Mouse (Mus musculus): ENCODE data around the gene Car3. TPM values are rescaled to one million over a fixed set of nuclear protein-coding genes. Genes with fewer than 3 reads are reported as not detected.
A peak's percentile ranks its signal among the peaks of the same experiment; 100 is the strongest.

The Car3 gene
- polyA plus RNA-seq, 1 experiment from 2014 or later: 20.9 TPM

DNA sequence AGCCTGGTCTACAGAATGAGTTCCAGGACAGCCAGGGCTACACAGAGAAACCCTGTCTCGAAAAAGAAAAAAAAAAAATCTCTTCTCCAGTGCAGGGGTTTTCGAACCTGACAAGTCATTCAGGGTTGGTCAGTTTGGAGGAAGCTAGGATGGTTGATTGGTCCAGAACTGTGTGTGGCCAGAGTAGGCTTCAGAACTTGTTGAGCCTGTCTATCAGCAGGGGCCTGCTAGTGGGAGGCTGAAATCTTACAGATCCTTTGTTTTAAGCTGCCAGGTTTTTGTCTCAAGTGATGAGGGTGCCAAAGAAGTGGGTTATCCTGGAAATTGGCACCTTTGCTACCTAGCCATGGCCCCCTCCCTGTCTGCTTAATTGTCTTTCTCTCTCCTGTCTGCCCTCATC, 25.8 kb downstream of the Car3 start:
- WGBS: 70% methylated on average over 2 of the region's 2 CpGs
- no peak overlapping the region for H3K9ac ChIP-seq
- no peak overlapping the region for H3K4me2 ChIP-seq
- H3K4me3 ChIP-seq: no peak overlapping the region
- peaks cover 26% of the 10 kb centered on the region for H3K27me3 ChIP-seq
- no peak overlapping the region for H3K27ac ChIP-seq
- H3K4me1 ChIP-seq: 0 out of 2 replicates have a peak, but pooled peaks cover 4% of the 10 kb centered on the region
- H3K36me3 ChIP-seq: no peaks in the 10 kb centered on the region
- ATAC-seq (ENCODE audit: insufficient number of reproducible peaks, insufficient read depth, low FRiP score, low TSS enrichment, low read depth): no peak
- no peaks in the 10 kb centered on the region for H3K9me3 ChIP-seq

- 48% methylated on average over 4 of the region's 4 CpGs for WGBS
- ATAC-seq (ENCODE audit: insufficient number of reproducible peaks, insufficient read depth, low FRiP score, low TSS enrichment, low read depth): no peak
- no peaks in the 10 kb centered on the region for H3K9me3 ChIP-seq
- no peak overlapping the region for H3K9ac ChIP-seq
- H3K36me3 ChIP-seq: no peaks in the 10 kb centered on the region
- H3K27ac ChIP-seq: no peak overlapping the region
- H3K4me2 ChIP-seq: no peak overlapping the region
- H3K4me1 ChIP-seq: 0 out of 2 replicates have a peak, but pooled peaks cover 4% of the 10 kb centered on the region
- peaks cover 25% of the 10 kb centered on the region for H3K27me3 ChIP-seq
- no peak overlapping the region for H3K4me3 ChIP-seq
These were observed 26.6 kb downstream of the Car3 start for GRCm38 (mm10) chr3:14889716-14890409.

DNA sequence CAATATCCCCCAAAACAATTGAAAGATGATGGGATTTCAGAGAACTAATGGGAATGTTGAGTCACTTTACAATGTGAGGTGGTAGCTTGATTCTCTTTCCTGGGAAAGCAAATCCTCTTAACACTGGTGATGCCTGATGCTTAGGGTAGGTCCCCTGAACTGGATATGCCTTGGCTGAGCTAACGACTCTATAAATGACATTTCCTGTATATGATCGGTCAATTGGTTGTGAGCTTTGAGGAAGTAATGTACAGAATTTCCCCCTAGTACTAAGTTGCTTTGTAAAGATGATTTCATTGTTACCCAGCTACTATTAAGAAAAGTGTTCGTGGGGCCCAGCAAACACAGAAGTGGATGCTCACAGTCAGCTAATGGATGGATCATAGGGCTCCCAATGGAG, 29.7 kb downstream of the Car3 start:
- Histone ChIP-seq H3K27ac (no peak overlapping the region), H3K4me2 (no peak overlapping the region), H3K9me3 (no peaks in the 10 kb centered on the region), H3K27me3 (peaks cover 3% of the 10 kb centered on the region), H3K36me3 (no peaks in the 10 kb centered on the region), H3K4me1 (no peaks in the 10 kb centered on the region), H3K9ac (no peak overlapping the region), H3K4me3 (no peak overlapping the region)
- WGBS: 69% methylated on average over 3 of the region's 3 CpGs
- no peak for ATAC-seq (ENCODE audit: insufficient number of reproducible peaks, insufficient read depth, low FRiP score, low TSS enrichment, low read depth)

DNA sequence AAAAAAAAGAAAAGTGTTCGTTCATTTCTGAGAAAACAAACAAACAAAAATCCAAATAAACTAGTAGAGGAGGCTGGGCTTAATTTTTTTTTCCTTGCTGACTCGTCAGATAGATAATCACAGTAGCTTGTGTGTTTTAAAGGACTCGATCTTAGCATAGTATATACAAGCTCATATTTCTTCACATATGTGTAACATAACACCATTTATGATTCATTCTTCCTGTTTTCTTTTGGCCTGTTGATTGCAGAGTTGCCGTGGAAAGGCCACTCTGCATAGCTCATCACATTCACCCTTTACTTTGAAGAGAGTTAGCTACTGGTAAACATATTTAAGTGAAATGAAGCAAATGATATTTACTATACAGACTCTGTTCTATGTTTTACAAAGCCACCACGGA, 30.4 kb downstream of the Car3 start:
- Histone ChIP-seq H3K4me3 (no peak overlapping the region), H3K9me3 (no peaks in the 10 kb centered on the region), H3K27ac (no peak overlapping the region), H3K4me1 (no peaks in the 10 kb centered on the region), H3K27me3 (no peaks in the 10 kb centered on the region), H3K36me3 (no peaks in the 10 kb centered on the region), H3K4me2 (no peak overlapping the region), H3K9ac (no peak overlapping the region)
- WGBS: 53% methylated on average over 5 of the region's 5 CpGs
- ATAC-seq (ENCODE audit: insufficient number of reproducible peaks, insufficient read depth, low FRiP score, low TSS enrichment, low read depth): no peak

DNA sequence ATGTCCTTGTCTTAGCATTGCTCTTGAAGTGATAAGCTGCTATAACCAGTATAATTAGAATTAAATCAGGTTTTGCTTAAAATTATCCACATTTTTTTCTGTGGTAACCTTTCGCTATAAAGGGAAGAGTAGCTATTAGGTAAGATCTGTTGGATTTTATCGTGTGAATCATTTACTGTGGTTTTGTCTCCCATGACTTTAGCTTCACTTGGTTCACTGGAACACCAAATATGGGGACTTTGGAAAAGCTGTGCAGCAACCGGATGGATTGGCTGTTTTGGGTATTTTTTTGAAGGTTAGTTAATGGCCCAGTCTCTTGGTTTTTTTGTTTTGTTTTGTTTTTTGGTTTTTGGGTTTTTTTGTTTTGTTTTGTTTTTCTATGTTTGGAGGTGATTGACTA, 32.0 kb downstream of the Car3 start:
- Histone ChIP-seq H3K4me3 (no peak overlapping the region), H3K4me2 (no peak overlapping the region), H3K27ac (no peak overlapping the region), H3K9me3 (no peaks in the 10 kb centered on the region), H3K36me3 (no peaks in the 10 kb centered on the region), H3K27me3 (no peaks in the 10 kb centered on the region), H3K9ac (no peak overlapping the region), H3K4me1 (no peaks in the 10 kb centered on the region)
- ATAC-seq (ENCODE audit: insufficient number of reproducible peaks, insufficient read depth, low FRiP score, low TSS enrichment, low read depth): no peak
- 95% methylated on average over 3 of the region's 3 CpGs for WGBS

- H3K27me3 ChIP-seq: no peaks in the 10 kb centered on the region
- no peak overlapping the region for H3K4me2 ChIP-seq
- H3K36me3 ChIP-seq: no peaks in the 10 kb centered on the region
- no peak for ATAC-seq (ENCODE audit: insufficient number of reproducible peaks, insufficient read depth, low FRiP score, low TSS enrichment, low read depth)
- WGBS: 66% methylated on average over 6 of the region's 6 CpGs
- no peak overlapping the region for H3K9ac ChIP-seq
- no peak overlapping the region for H3K4me3 ChIP-seq
- no peaks in the 10 kb centered on the region for H3K4me1 ChIP-seq
- no peaks in the 10 kb centered on the region for H3K9me3 ChIP-seq
- no peak overlapping the region for H3K27ac ChIP-seq
These were observed 34.5 kb downstream of the Car3 start for GRCm38 (mm10) chr3:14897770-14898169.

GRCm38 (mm10) chr3:14903380-14903779, 40.1 kb downstream of the Car3 start:
- Histone ChIP-seq H3K9ac (no peak overlapping the region), H3K4me2 (no peak overlapping the region), H3K4me1 (no peaks in the 10 kb centered on the region), H3K4me3 (no peak overlapping the region), H3K27me3 (no peaks in the 10 kb centered on the region), H3K36me3 (no peaks in the 10 kb centered on the region), H3K9me3 (no peaks in the 10 kb centered on the region), H3K27ac (no peak overlapping the region)
- no peak for ATAC-seq (ENCODE audit: insufficient number of reproducible peaks, insufficient read depth, low FRiP score, low TSS enrichment, low read depth)
- WGBS: 89% methylated on average over 3 of the region's 3 CpGs

DNA sequence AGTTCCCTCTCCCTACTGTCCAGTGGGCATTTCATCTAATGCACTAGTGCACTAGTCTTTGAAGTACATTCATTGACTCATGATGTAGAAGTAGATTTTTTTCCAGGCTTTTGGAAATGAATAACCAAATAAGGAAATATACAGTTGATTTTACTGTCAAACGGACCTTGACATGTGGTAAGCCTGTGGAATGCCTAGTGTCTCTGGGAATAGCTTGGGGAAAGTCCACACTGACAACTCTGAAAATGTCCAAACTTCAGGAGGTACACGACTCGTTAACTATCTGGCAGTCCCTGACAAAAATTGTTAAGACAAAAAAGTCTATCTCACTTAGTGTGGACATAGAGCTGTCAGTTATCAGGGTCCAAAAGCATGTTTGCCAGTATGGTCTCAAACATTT, 40.9 kb downstream of the Car3 start:
- no peaks in the 10 kb centered on the region for H3K9me3 ChIP-seq
- no peak overlapping the region for H3K4me3 ChIP-seq
- H3K27ac ChIP-seq: no peak overlapping the region
- no peaks in the 10 kb centered on the region for H3K27me3 ChIP-seq
- 64% methylated on average over 3 of the region's 3 CpGs for WGBS
- H3K4me2 ChIP-seq: no peak overlapping the region
- ATAC-seq (ENCODE audit: insufficient number of reproducible peaks, insufficient read depth, low FRiP score, low TSS enrichment, low read depth): no peak
- no peaks in the 10 kb centered on the region for H3K36me3 ChIP-seq
- H3K4me1 ChIP-seq: no peaks in the 10 kb centered on the region
- H3K9ac ChIP-seq: no peak overlapping the region

GRCm38 (mm10) chr3:14907271-14907670, 44.0 kb downstream of the Car3 start:
- ATAC-seq (ENCODE audit: insufficient number of reproducible peaks, insufficient read depth, low FRiP score, low TSS enrichment, low read depth): no peak
- H3K9ac ChIP-seq: no peak overlapping the region
- 24% methylated on average over 1 of the region's 1 CpGs for whole genome bisulfite sequencing

GRCm38 (mm10) chr3:14911992-14912582, 48.8 kb downstream of the Car3 start:
- no peaks in the 10 kb centered on the region for H3K27me3 ChIP-seq
- no peaks in the 10 kb centered on the region for H3K9me3 ChIP-seq
- 57% methylated on average over 4 of the region's 4 CpGs for WGBS
- no peak overlapping the region for H3K4me3 ChIP-seq
- H3K36me3 ChIP-seq: no peaks in the 10 kb centered on the region
- no peak for ATAC-seq (ENCODE audit: insufficient number of reproducible peaks, insufficient read depth, low FRiP score, low TSS enrichment, low read depth)
- H3K4me2 ChIP-seq: no peak overlapping the region
- 0 out of 2 replicates have a peak, but pooled peaks cover 3% of the 10 kb centered on the region for H3K4me1 ChIP-seq
- H3K27ac ChIP-seq: peak overlapping the region; percentile 22; the same call in 1 of the 2 replicates
- H3K9ac ChIP-seq: no peak overlapping the region

More at GRCm38 (mm10) chr3:14907271-14907670, 44.0 kb downstream of the Car3 start:
- Histone ChIP-seq H3K27me3 (no peaks in the 10 kb centered on the region), H3K4me1 (0 out of 2 replicates have a peak, but pooled peaks cover 3% of the 10 kb centered on the region), H3K4me2 (no peak overlapping the region), H3K27ac (no peak overlapping the region), H3K4me3 (no peak overlapping the region), H3K9me3 (no peaks in the 10 kb centered on the region), H3K36me3 (no peaks in the 10 kb centered on the region)

- Histone ChIP-seq H3K4me3 (no peak overlapping the region), H3K9me3 (no peaks in the 10 kb centered on the region)
- ATAC-seq (ENCODE audit: insufficient number of reproducible peaks, insufficient read depth, low FRiP score, low TSS enrichment, low read depth): no peak
These were observed 50.5 kb downstream of the Car3 start for GRCm38 (mm10) chr3:14913774-14914173.

DNA sequence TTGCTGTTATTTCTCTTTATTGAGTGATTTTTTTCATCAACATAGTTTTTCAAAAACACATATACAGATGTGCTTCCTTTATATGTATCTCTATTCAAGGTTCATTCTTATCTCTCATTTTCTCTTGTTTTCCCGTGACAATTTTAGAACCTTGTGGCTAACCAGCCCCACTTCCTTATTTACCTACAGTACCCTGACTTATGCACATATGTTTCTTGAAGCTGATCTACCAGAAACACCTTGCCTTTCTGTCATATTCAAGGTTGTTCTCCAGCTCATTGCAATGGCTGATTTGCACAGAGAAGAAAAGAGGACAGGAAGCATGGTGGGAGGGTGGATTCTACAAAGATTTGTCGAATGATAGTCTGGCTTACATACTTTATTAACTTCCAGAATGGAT, 52.0 kb downstream of the Car3 start:
- Histone ChIP-seq H3K4me2 (no peak overlapping the region), H3K4me3 (no peak overlapping the region), H3K9me3 (no peaks in the 10 kb centered on the region), H3K27ac (no peak overlapping the region), H3K27me3 (no peaks in the 10 kb centered on the region), H3K4me1 (0 out of 2 replicates have a peak, but pooled peaks cover 3% of the 10 kb centered on the region), H3K9ac (no peak overlapping the region), H3K36me3 (no peaks in the 10 kb centered on the region)
- WGBS: 89% methylated on average over 2 of the region's 2 CpGs
- ATAC-seq (ENCODE audit: insufficient number of reproducible peaks, insufficient read depth, low FRiP score, low TSS enrichment, low read depth): no peak

More at GRCm38 (mm10) chr3:14913774-14914173, 50.5 kb downstream of the Car3 start:
- Histone ChIP-seq H3K4me1 (0 out of 2 replicates have a peak, but pooled peaks cover 3% of the 10 kb centered on the region), H3K27me3 (no peaks in the 10 kb centered on the region), H3K9ac (no peak overlapping the region), H3K27ac (no peak overlapping the region), H3K36me3 (no peaks in the 10 kb centered on the region), H3K4me2 (no peak overlapping the region)
- WGBS: 81% methylated on average over 4 of the region's 4 CpGs
